Mouse (Mus musculus) thymus, postnatal 14 days (tissue): ENCODE results near the gene Pabpn1.
A peak's percentile ranks its signal among the peaks of the same experiment; 100 is the strongest.

ENCODE experiments used
- DNase-seq: peaks from one replicate; pipeline ENCODE4 v3.0.0; 2021

The Pabpn1 gene

DNA sequence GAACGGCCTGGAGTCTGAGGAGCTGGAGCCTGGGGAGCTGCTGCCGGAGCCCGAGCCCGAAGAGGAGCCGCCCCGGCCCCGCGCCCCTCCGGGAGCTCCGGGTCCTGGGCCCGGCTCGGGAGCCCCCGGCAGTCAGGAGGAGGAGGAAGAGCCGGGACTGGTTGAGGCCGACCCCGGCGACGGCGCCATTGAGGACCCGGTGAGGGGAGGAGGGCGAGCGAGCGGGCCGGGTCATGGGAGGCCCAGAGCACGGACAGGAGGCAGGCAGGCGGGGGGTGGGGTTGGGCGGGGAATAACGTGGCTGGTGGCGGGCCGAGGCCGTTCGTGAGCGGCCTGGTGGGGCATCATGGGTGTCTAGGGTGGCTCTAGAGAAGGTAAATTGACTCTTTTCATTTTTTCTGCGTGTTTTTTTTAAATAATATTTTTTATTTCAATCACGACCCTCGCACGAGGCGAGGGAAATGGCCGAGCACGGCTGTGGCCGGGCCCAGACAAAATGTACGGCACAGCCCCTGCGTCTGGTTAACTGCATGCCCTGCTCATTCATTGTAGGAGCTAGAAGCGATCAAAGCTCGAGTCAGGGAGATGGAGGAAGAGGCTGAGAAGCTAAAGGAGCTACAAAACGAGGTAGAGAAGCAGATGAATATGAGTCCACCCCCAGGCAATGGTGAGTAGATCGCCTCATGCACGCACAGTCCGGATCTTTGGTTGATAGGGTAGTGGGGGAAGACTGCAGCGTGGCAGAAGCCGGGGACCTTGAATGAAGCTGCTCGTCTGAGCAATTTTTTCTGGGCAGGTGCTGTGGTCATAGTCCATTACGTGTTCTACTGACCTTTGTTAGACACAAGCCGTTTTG is 2.2 kb downstream of the Pabpn1 start:
- no peak for DNase-seq

DNA sequence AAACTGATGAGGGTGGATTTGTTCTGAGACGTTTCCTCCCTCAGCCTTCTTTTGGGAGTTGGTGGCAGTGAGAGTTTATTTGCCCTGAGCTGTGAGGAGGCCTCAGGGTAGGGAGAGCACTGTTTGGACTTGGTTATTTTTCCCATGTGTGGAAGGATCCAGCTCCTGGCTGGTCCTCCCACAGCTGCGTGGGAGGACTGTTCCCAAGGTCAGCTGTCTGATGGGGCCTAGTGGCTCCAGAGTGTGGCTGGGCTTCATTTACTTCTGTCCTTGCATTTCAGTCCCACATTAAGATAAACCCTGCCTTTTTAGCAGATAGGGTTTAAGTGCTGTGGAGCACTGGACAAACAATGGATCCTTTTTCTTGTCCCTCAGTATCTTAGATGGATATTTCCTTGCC is 5.1 kb downstream of the Pabpn1 start:
- no peak for DNase-seq

- DNase-seq = peak; percentile 68
These were observed 8.1 kb downstream of the Pabpn1 start for GRCm38 (mm10) chr14:54900383-54900782.

DNA sequence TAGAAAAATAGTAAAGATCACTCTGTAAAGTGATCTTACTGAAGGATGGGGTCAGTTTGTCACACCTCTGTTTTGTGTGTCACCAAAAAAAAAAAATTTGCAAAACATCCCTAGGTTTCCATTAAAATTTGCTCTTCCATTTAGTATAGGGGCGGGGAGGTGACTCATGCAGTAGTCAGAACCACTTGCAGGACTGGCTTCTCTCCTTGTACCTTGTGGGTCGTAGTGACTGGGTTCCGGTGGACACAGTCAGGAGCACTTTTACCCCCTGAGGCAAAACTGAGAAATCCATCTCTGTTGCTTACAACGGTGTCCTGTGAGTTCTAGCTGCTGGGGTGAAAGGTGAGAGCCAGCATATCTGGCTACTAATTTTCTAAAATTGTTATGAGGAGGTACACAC is 11.3 kb downstream of the Pabpn1 start:
- no peak for DNase-seq

DNA sequence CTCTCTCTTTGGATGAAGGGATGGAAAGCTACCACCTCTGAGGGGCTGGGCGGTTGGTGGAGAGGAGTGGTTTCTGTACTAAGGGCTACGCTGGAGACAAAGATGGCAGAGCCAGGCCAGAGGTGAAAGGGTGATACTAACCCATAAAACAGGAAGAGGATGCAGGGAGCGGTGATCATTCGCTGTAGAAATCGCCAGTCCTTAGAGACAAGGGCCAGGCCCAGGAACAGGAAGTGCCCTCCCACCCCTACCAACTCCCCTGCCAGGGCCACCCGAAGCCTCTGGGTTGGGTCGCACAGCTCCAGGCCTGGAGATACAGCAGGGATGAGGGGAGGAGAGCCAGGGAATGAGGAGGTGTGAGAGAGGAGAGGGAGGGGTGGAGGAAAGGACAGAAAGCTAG is 16.4 kb downstream of the Pabpn1 start:
- DNase-seq = no peak

DNA sequence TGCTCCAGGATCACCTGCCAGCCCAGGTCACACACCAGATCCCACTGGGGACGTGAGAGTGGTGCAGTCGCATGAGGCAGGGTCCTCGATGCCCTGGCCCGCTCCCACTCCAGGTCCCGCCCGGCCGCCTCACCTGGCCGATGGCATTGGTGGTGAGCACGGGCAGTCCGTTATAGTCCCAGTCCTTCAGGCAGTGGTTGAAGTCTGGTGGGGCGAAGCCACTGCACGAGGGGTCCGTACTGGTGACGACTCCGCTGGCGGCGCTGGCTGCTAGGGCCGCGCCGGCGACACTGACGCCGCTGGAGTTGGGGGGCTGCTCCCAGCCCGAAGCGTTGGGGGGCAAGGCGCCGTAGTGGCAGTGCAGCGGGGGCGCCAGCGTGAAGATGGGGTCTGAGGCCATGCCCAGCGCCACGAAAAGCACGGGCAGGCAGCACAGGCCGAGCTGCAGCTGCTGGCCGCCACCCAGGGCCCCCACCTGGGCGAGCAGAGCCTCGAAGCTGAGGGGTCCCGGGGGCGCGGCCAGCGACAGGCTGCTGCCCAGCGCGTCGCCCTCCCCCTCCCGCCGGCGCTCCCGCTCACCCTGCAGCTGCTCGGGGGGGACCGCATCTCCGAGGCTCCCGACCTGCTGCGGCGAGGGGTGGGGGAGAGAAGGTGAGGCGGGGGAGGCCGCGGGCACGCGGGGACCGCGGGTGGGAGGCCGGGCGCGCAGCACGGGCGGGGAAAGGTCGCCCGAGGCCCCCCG is 20.0 kb downstream of the Pabpn1 start:
- peak; percentile 23 for DNase-seq

DNA sequence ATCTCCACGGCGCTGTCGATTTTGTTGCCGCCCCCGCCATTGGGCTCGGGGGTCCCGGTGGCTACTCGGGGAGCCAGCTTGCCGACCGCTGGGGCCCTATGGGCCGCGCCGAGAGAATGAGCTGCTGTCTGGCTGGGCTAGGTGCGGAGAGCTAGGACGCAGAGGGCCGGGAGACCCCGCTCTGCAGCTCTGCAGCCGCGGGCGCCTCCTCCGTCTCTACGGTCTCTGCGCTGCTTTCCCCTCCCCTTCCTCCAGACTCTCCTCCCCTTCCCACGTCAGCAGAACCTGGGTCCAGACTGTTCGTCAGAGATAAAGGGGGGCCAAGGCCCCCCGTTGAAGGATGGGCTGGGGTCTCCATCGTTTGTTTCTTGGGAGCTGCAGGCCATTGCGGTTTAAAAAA is 20.6 kb downstream of the Pabpn1 start, which contains the start of gene Slc22a17:
Slc22a17 (minus strand) TSS at position 247 of the 400 bp plus-strand sequence.
- peak; percentile 55 for DNase-seq

DNA sequence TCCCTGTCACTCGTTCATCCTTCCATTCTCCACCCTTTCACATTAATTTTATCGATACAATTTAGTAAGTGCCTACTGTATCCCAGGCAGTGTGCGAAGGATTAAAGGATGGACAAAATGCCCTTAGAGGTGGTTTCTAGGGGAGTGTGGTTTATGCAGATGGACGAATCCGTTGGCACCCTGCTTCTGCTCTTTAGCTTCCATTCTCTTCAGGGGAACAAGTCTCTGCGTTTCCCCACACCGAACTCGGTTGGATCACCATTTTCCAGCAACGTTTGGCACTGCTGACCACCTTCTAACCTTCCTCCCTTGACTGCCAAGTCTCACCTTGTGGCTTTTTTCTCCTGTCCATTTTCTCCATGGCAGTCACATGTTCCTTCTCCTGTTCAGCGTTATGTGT is 21.0 kb downstream of the Pabpn1 start:
- DNase-seq = no peak

DNA sequence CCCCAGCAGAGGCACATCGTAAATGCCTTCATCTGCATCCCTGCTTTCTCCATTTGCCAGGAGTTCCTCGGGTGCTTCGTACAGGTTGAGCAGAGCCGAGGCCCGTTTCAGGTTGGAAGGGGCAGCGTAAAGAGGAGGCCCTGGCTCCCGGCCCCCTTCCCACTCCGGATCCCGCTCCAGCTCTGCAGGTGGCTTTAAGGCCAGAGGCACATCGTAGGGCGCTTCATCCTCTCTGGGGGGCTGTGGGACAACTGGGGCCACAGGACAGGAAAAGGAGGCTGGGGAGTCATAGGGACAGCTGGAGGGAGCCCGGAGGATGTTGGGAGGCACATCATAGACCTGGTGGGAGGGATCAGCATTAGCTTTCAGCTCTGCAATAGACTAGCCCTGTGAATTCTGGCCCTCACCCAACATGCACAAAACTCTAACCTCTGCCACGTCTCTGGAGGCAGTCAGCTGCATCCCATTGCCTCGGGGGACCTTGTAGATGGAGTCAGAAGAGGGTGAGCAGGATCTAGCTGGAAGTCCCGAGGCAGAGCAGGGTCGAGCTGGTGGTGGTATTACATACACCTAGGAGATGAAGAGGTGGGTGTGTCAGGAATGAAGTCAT is 27.9 kb downstream of the Pabpn1 start:
- DNase-seq = no peak

DNA sequence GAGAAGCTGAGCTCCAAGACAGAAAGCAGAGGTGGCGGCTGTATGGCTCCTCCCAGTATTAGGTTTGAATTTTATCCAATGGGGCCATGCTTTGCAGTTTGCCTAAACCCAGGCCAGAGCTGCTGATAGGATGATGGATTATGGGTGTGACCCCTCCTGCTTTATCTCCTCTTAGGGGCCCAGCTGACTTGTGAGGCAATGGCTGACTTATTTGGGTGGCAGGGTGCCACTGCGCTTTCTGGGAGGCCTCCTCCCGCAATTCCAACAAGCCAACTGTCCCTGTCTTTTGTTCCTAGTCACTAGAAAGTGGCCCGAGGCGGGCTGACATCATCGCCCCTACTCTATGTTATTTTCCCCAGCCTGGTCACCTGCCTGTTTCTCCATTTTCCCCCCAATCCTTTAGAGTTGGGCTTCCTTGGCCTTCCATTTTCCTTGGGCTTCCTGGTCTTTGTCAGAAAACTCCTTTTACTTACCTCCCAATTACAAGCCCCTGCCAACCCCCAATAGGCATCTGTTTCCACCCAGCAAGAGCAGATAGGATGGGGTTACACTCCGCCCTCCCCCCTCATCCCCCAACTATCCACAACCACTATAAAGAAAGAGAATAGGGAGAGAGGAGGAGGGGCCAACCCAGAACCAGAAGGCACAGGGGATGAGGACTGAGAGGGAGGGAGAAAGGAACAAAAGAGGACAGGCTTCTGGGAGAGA is 32.5 kb downstream of the Pabpn1 start:
- no peak for DNase-seq

DNA sequence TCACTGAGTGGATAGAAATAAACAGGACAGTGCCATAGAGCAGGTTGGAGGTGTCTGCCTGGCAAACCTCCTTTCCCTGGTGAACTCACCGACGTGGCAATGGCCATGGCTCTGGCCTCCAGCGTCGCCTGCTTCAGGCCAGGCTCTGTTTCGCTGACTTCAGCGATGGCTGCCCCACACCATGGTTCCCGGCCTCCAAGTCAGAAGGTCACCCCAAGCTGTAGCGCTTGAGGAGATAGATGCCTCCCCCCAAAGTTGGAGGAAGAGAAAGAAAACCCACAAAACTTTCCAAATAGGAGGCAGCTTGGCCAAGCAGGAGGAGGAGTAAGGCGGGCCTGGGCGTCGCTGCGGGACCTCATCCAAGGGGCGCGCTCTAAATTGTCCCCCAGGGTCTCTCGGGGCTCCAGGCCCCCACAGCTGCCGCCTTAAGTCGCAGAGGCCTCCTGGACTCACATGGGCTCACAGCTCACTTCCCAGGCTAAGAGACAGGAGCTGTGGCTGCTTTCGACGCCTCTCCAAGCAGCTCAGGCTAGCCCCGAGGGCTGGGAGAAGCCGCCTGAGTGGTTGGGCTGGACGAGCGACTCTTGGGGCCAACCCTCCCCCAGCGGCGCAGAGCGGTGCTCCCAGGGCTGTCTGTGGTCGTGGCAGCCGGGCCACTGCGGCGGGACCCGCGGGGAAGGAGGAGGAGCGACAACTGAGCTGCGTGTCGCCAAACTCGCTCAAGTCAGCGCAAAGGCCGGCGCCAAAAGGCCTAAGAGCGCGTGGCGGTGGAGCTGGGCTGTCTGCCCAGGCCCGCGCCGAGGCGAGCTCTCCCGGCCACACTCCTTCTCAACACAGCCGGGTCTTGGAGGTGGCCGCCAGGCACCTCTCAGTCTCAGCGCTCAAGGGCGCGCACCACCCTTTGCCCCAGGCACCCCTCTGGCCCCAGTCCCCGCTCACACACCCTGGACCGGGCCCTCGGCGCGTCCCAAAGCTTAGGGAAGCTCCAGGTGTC is 33.3 kb downstream of the Pabpn1 start, which contains the start of gene Efs:
Efs (minus strand) TSS at position 778 of the 994 bp plus-strand sequence.
- no peak for DNase-seq

DNA sequence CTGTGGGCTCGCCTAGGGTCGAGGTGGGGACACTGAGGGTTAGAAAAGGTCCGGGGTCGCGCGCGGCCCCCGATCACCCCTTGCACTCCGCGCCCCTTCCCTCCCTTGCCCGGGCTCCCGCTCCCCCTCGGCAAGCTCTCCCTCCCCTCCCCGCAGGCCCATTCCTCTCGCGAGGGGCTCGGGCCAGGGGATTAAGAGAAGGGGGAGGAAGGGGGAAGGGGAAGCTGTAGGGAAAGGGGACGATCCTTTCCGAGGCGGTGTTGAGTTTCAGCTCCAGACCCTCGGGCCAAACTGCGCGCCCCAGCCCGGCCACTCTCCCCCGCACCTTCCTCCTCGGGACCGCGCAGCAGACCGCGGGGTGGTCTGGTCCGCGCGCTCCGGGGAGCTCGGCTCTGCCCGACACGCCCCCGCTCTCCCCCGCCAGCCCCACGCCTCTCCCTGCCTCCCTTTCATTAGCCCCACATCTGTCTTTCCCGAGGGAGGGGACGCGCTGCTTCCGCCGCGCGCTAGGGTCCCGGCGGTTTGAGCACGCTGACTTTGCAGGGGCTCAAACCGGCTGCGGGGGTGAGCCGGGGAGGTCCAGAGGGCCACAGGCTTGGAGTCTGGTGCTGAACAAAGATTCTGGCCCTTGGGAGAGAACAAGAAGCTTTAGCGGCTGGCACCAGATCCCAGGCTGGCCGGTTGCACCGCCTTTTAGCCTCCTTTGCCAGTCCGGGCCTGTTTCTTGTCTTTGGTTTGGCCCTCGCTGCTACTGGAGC is 34.3 kb downstream of the Pabpn1 start:
- no peak for DNase-seq

- no peak for DNase-seq
These were observed 35.0 kb downstream of the Pabpn1 start for GRCm38 (mm10) chr14:54927296-54927695.

GRCm38 (mm10) chr14:54929801-54930200 is 37.5 kb downstream of the Pabpn1 start:
- no peak for DNase-seq

DNA sequence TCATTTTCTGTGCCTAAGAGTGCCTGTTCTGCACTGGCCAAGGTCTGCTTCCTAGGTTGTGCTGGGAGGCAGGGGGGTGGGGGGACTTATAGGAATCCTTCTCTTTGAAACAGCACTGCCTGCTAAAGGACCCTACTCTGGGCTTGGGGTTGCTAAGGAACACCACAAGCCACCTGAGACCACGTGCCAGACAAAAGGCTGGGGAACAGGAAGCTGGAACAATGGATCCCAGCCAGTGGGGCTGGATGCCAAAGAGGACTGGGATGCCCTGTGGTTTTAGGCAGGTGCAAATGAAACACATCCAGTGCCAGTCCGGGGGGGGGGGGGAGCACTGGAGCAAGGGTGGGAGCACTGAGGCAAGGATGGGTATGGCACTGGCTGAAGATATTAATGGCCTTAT is 38.1 kb downstream of the Pabpn1 start:
- no peak for DNase-seq

DNA sequence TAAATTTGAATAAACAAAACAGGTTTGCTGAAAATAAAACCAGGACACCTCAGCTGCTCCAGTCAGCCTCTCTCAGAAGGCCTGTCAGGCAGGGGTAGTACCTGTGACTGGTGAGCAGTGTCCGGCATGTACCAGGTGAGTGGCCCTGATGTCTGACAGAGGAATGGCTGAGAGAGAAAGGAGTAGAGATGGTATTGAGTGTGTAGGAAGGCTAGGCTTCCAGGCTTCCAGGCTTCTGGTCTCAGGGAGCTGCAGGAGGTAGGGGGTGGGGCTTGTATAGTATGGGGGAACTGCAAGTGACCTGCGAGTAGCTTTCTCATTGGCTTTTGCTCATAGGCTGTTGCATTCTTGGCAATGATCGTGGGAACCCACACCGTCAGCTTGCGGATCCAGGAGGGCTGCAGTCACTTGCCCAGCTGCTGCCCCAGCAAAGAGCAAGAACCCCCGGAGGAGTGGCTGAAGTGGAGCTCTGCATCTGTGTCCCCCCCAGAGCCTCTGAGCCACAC is 40.4 kb downstream of the Pabpn1 start, which contains the start of gene Il25:
Il25 (plus strand) TSS at position 51 of the 506 bp plus-strand sequence.
- DNase-seq = no peak

- DNase-seq = no peak
These were observed 43.9 kb downstream of the Pabpn1 start, which contains the start of gene Cmtm5 for GRCm38 (mm10) chr14:54935904-54936830. Gene Cmtm5, plus strand, starts transcription at chr14:54936261.

DNA sequence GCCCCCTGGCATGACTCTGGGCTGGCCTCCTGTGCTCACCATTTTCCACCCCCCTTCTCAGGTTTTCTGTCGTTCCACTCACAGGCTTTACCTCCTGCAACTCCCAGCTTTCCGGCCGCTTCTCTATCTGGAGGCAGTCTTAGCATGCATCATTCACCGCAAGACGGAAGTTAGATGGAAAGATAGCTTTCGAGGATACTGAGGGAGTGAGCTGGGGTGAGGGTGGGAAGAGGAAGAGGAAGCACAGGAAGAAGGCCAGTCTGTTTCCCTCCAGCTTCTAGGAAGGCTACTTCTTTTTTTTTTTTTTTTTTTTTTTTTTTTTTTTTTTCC is 44.5 kb downstream of the Pabpn1 start:
- DNase-seq = no peak
